Mouse (Mus musculus) fibroblast of lung, adult 2 months (primary cell): ENCODE measurements around the gene Sirt6.
A peak's percentile ranks its signal among the peaks of the same experiment; 100 is the strongest.
"Not testable (repeated sequence)": the region's sequence is repeated elsewhere in the genome, so short reads cannot be mapped to it uniquely, and the experiment has no call there.

Source experiments
- DNase-seq: peaks from one replicate; pipeline ENCODE4 v3.0.0-alpha.2; 2011; ENCODE audit warnings: low read depth

Sirt6 gene

DNA sequence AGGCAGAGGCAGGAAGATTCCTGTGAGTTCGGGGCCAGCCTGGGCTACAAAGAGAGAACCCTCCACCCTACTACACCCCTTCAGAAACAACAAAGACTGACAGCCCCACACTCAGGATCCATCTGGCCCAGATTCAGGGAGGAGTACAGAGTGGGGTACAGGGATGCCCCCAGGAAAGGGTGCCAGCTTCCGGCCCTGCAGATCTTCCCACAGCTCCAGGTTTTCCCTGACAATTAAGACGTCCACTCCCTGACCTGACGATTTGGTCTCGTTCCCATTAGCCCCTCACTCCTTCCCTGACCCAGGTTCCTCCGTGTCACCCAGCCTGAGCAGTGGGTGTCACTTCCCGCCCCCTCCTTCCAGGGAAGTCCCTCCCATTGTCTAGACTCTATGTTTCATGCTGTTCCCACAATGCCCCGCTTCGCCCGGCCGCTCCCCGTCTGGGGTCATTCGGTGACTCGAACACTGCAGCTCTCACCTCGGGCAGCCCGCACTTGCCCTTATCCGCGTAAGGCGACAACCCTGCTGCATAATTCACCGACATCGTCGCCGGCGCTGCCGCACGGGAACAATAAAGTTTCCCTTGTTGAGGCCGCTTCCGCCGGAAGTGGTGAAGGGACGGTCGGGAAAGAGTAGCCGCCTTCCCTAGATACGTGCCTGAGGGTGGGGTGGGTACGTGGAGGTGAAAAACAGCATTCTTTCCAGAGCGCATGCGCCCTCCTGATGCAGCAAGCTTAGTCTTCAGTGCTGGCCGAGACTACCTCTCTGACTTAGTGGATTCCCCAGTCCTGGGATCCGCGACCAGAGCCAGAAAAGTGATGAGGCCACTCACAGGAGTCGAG lies at the start of gene Sirt6:
Gene Sirt6 (minus strand): TSS at position 804 of the 842 bp plus-strand sequence.
- DNase-seq, result peak; percentile 84

DNA sequence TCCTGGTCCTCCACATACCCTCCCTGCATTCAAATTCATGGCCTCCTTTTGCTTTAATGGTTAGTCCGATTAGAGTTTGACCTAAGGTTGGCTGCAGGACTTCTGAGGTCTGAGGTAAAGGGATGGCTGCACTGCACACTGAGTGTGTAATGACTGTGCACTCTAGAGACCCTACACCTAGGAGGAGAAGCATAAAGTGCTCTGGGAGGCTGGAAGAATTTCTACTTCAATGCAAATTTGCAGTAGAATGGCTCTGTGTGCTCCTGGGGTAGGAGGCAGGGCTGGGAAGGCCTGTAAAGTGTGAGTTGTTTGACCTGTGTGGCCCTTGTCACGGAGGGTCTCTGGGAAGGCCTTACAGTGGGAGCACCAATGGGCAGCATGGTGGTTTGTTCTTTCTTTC lies 28.6 kb upstream of the Sirt6 start:
- no peak for DNase-seq

DNA sequence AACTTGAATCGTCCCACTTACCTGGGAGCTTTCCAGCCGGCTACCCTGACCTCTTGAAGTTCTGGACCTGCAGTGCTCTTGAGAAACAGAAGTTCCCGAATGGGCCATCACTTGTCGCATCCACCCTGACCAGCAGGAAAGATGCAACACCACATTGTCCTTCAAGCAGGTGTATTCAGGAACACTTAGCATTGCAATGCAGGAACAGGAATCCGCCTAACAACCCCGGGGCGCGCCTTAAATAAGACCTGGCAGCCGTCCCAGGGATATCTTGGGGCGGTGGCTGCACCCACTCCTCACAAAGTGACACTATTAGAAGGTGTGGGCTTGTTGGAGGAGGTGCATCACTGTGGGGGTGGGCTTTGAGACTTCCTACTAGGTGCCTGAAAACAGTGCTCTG lies 27.6 kb upstream of the Sirt6 start:
- DNase-seq, result no peak

DNA sequence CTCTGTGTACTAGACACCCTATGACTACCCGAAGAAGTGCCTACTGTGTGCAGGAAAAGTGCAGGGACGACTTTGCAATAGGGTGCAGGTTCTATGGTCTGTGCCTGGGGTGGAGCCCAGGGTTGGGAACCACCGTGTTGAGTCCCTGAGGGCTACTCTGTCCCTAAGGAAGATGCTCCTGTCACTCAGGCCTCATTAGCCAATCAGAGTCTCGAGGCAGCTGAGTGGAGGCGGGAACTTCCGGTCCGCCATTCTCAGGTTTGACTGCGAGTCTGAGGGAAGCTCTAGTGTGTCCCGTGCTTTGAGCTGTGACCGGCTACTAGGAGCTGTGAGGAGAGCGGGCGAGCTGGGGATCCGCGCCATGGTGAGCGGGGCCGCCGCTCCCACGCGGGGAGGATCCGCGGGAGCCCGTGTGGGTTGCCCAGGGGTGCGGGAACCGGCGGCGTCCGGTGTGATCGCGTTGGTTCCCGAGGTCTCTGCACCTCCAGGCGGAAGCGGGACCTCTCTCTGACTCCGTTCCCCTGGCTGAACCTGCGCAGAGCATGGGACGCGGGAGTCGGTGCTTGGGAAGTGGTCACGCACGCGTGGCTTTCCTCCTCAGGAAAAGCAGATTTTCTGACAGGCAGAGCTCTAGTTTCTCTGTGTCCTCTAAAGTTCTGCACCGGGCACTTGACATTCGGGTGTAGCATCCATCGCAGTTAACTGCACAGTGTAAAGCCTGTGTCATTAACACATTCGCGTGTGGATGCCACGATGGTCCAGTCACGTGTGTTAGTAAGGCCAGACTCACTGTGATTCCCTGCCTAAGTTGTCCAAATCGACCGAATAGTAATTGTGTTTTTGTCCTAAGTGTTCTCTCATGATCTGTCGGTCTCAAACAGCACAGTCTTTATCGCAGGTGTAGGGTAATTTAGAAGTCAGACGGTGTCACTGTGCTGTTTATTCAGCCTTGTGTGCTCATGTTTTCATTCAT lies 21.5 kb upstream of the Sirt6 start, which contains the start of gene Gm10778:
Gene Gm10778 (plus strand): TSS at position 257 of the 973 bp plus-strand sequence.
- peak; percentile 78 for DNase-seq

DNA sequence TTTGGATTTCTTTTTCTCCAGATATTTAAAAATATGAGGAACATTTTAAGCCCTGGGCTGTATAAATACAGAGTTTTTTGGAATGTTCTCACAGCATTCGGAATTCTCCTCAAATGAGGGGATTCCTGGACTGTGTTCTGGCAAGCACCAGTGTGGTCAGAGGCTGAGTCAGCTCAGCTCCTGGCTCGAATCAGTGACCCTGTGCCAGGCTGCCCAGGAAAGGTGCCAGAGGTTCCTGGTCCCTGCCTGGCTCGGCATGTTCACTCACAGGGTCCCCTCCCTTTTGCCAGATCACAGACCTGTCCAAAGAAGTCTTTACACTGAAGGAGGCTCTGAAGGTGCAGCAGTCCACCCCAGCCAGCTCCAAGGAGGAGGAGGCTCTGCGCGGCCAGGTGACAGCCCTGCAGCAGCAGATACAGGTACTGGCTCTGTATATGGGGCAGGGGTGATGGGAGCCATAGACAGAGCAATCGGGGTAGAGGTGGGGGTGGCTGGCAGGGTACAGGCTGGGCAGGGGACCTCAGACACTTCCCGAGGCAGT lies 18.5 kb upstream of the Sirt6 start:
- DNase-seq, result peak; percentile 64

DNA sequence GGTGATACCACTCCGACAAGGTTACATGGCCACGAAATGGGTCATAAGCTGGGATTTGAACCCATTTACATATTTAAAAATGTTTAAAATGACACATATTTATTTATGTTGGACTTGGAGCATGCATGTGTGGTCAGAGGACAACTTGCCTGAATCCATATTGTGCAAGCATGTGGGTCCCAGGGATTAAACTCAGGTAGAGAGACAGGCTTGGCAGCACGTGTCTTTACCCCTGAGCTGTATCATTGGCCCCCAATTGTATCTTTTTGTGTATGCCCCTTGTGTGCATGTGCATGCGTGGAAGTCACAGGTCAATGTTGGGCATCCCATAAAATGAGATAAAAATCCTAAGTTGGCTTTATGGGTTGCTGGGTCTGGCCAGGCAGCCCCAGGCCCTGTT lies 17.8 kb upstream of the Sirt6 start:
- DNase-seq, result no peak

DNA sequence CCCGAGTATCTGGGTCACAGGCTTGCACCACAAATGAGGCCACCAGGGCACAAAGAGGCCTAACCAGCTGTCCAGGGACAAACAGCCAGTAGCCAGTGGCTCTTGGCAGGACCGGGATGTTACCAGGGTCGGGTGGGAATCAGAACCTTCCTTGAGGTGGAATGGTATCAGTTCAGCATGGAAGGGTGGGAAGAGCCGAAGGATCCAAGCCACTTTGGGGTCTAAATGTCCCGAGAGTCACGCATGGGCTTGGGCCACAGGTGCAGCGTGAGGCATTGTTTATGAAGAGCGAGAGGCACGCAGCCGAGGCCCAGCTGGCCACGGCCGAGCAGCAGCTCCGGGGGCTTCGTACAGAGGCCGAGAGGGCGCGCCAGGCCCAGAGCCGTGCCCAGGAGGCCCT lies 17.1 kb upstream of the Sirt6 start:
- DNase-seq, result no peak

DNA sequence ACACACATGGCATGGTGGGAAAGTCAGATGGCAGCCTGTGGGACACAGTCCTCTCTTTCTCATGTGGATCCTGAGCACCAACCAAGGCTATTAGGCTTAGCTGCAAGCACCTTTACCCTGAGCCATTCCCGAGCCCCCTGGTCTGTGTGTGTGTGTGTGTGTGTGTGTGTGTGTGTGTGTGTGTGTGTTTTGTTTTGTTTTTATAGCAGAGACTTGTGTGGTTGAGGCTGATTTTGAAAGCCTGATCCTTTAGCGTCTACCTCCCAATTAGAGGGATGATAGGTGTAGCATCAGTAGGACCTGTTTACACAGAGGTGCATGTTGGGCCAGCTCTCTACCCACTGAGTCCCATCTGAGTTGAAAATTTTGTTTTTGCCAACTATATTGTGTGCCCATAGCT lies 16.6 kb upstream of the Sirt6 start:
- no peak for DNase-seq

DNA sequence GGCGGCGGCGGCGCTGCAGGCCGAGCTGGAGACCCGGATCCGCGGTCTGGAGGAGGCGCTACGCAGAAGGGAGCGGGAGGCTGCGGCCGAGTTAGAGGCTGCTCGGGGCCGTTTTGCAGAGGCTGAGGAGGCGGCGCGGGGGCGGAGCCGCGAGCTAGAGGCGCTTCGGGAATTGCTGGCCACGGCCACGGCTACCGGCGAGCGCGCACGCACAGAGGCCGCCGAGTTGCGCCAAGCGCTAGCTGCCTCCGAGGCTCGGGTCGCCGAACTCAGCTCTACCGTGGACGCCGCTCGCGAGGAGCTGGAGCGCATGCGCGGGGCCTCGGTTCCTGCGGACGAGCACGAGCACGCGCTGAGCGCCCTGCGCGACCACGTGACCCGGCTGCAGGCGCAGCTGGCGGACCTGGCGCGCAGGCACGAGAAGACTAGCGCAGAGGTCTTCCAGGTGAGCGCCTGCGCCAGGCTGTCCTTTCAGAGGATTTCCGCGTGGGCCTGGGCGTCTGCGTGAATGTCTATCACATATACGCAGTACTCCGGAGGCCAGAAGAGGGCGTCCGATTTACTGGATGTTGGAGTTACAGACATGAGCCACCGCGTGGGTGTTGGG lies 16.0 kb upstream of the Sirt6 start:
- DNase-seq, result peak; percentile 90

DNA sequence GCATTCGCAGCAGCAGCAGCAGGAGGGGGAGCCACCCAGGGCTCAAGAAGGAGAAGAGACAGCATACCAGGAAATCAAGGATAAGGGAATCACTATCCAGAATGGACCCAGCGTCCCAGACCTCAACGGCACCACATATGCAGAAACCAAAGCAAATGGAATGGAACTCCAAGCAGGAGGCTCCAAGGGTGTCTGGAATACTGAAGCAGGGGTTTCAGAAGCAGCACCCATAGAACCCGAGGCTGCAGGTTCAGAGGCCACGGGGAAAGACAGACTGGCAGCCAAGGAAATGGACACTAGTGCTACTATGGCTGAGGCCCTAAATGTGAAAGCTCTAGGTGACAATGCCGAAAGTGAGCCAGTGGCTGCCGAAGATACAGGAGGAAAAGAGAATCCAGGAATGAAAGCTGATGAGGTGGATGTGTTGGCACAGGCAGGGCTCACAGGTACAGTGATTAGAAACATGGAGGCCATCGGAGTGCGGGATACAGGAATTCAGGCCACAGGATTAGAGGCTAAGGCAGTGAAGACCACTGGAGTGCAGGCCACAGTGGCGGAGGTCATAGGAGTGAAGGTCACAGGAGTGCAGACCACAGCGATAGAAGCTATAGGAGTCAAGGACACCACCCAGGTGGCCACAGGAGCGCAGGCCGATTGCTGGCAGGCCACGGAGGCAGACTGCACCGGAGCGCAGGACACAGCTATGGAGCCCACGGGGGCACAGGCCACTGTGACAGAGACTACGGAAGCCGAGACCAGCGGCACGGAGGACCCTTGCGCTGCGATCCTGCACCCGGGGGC lies 15.3 kb upstream of the Sirt6 start:
- DNase-seq, result no peak

DNA sequence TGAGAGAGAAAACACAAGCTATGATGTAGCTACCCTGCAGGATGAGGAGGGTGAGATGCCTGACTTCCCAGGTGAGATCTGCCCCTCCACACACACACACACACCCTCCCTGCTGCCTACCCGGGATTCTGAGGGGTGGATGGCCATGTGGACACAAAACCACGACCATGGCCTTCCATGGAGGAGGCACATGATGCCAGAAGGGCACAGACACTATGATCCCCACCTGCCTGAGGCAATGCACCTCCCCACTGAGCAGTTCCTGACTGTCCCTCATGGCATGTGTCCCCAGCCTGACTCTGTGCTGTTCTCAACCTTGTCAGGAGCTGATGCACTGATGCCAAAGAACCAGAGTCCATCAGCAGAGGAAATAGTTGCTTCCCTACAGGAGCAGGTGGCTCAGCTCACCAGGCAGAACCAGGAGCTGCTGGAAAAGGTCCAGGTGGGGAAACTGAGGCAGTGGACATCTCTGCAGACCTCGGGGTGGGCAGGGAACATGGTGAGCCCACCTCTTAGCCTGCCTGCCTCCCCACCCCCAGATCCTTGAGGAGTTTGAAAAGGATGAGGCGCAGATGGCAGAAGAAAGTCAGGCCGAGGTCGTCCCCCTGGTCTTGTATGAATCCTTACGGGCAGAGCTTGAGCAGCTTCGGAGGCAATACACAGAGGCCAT lies 14.5 kb upstream of the Sirt6 start:
- no peak for DNase-seq

DNA sequence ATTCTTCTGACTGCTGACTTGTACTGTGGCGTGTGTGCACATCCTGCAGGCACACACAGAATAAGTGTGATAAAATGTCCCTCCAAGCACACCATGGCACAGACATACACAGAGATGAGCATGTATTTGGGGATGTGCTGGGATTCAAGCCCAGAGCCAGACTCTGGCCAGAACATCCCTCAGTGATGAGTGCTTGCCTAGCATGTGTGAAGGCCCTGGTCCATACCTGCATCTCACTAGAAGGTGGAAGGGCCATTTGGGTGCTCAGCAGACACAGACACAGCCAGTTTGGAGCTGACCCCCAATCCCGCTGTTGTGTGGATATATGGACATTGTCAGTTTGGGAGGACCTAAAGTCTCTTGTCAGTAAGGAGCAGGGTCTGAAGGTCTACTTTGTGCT lies 14.0 kb upstream of the Sirt6 start:
- no peak for DNase-seq

DNA sequence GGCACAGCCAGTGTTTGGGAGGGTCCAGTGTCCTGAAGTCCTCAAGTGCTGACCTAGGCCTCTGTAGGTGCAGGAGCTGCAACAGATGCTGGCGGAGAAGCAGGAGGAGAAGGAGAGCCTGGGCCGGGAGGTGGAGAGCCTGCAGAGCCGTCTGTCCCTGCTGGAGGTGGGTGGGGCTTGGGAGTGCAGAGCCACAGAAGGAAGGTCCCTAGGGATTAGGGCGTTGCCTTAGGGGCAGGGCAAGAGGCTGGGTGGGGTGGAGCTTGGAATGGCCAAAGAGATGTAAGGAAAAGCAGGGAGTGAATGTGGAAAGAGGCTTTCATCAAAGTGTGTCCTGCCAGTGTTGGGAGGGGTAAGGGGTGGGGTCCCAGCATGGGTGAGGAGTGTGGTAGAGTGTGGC lies 13.2 kb upstream of the Sirt6 start:
- not testable (repeated sequence) for DNase-seq

DNA sequence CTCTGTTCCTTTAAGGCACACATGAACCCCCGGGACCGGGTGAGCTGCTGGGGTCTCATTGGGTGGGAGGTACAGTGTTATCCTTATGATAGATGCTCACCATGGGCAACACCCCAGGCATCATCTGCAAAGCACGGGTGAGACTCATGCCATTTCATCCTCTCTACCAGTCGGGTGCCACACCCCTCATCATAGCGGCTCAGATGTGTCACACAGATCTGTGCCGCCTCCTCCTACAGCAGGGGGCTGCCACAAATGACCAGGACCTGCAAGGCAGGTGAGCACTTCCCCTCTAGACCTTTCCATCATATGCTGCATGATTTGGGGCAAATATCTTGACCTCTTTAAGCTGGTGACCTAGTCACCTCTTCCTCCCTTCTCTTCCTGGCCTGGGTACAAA lies 10.5 kb upstream of the Sirt6 start:
- no peak for DNase-seq

DNA sequence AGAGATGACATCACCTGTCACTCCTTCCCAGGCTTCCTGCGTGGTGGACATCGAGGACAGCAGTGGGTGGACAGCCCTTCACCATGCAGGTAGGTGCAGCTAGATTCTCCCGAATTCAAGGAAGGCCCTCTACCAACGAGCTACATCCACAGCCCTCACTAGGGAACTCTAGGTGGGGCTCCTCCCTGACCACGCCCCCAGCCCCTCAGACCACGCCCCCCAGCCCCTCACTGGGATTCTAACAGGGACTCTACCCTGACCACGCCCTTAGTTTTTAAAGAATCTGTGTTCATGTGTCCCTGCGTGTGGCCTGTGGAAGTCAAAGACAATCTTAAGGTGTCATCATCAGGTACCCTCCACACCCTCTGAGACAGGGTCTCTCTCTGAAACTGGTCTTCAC lies 8.7 kb upstream of the Sirt6 start:
- no peak for DNase-seq

DNA sequence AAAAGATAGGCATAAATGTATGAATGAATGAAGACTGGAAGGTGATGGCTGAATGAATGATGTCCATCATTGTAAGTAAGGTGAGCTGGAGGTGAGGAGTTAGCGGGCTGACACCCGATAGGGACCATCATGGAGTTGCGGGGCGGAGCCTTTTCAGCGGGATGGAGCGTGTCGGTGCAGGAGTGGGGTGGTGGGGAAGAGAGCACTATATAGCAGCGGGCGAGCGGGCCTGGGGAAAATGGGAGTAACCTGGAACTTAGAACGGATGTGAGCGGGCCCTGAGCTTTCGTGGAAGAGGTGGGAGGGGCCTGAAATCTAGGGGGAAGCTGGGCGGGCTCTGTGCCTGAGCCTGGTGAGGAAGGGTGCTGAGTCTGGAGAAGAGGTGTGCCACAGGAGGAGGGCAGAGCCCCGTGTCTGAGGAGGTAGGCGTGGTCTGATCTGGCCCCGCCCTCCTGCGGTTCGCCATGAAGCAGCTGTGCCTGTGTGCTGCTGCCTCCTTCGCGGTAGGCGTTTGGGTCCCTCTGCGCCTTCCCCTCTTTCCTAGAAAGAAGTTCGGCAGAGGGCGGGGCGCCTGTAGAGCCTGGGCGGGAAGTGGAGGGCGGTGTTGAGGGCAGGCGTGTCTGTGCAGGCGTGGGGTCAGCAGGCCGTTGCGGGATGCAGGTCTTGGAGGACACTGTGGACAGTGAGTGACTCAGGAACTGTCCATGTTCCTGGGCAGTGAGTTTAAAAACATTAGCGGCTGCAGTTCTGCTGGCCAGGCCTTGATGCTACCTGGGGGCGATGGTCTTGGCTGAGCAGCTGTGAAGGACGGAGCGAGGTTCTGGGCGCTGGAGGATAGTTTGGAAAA lies 5.9 kb upstream of the Sirt6 start:
- peak; percentile 55 for DNase-seq

DNA sequence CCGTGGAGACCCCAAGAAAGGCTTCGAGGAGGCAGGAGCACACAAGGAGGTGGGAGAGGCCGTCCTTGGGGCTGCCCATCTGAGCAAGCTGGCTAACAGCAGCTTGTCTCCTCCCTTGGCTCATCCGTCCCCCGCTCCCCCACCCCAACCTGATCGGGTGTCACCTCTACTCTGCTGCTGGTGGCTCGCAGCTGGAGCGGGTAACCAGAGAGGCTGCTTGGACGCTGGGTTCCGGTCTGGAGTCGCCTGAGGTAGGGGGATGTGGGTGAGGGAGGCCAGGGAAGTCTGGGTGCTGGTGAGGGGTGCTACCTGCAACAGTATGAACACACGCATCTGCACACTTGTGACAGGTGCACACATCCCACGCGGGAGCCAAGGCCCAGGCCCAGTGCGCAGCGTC lies 793 bp upstream of the Sirt6 start, which contains the start of gene Ankrd24:
Gene Ankrd24 (plus strand): TSS at position 151 of the 400 bp plus-strand sequence.
- DNase-seq, result no peak

DNA sequence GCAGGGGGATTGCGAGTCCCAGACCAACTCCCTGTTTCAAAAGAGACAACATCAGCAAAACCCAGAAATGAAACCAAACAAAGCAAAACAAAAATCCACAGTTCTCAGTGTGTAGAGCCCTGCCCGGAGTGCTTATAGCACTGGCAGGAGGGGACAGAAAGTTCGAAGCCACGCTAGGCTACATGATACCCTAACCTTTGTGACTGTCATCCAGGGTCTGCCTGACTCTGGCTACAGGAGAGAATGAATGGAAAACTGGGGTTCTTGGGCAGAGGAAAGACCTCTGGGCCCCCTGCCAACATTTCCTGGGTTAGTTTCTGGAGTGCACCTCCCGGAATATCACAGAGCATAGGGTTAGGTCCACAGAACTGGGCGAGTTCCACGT lies 231 bp upstream of the Sirt6 start:
- no peak for DNase-seq

DNA sequence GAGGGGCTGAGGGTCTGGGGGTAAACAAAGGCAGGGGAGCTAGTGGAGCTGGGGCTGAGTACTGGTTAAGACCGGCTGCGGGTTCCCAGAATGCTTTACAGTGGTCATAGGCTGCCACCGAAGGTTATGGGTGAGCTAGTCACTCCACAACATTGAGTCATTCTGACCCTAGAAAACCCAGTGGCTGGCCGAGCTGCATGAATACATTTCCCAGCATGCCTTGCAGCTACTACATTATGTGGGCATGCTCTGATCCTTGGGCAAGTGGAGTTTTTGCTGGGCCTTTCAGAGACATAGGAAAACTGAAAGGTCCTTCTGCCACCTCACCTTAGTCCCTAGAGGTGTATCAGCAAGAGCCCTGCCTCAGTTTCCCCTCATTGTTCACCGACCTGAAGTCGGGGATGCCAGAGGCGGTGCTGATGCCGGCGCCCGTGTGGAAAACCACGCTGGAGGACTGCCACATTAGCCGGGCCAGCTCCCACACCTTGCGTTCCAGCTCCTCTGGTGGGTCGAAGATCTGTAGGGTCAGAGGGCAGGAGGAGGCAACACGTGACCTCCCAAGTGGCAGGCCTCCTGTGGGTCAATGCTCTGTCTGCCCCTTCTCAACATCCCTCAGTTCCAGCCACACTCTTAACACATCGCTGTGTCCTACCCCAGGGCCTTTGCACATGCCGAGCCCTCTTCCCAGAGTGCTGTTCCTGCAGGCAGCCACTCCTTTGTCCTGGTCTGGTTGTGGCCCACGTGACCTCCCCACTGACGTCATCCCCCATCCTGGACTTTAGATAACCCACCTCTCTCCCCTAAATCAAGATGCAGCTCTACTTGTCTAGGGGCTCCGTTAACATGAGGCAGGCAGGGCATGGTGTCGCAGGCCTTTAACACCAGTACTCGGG lies 1.2 kb downstream of the Sirt6 start:
- no peak for DNase-seq
